Mouse (Mus musculus) CH12.LX (cell line): ENCODE data around the gene Pqlc3. TPM values are rescaled to one million over a fixed set of nuclear protein-coding genes. Genes with fewer than 3 reads are reported as not detected.

Source experiments
- DNase-seq: peaks from one replicate; pipeline ENCODE4 v3.0.0-alpha.2; 2013; ENCODE audit errors: extremely low read depth
- H3K27ac ChIP-seq: 2 replicates; pipeline ENCODE4 v1.5.1; 2012; ENCODE audit warnings: low read depth, mild to moderate bottlenecking, control low read depth, moderate library complexity; ENCODE audit not compliant: insufficient read depth
- H3K27me3 ChIP-seq: replicated peaks from 2 replicates; pipeline ENCODE3; 2012; ENCODE audit warnings: inconsistent platforms
- H3K36me3 ChIP-seq, 2 experiments: replicated peaks in 1 of 2; 2 replicates each; pipeline versions ENCODE3 to v1.6.1; 2012; ENCODE audit warnings: inconsistent platforms in 1 of 2, low read length in 1 of 2, mild to moderate bottlenecking in 1 of 2, mixed read lengths in 1 of 2, moderate library complexity in 1 of 2; ENCODE audit not compliant: control insufficient read depth in 1 of 2, insufficient read depth in 1 of 2
- H3K4me1 ChIP-seq, 2 experiments: 2 replicates each; pipeline ENCODE4 v1.6.1; 2012; ENCODE audit warnings: inconsistent platforms in 1 of 2, moderate library complexity in 1 of 2; ENCODE audit not compliant: insufficient read depth in 2 of 2, control insufficient read depth in 1 of 2
- H3K4me2 ChIP-seq: 2 replicates; pipeline ENCODE4 v1.6.1; 2012; ENCODE audit warnings: low read depth, mild to moderate bottlenecking, control low read depth; ENCODE audit not compliant: poor library complexity, insufficient read depth, severe bottlenecking
- H3K4me3 ChIP-seq, 3 experiments: fragments of 150-350 bp in 1 of 3; sonication (generic) in 1 of 3; replicated peaks in 1 of 3; 2 replicates each; pipeline versions ENCODE3 to v1.5.1; 2011 to 2012; ENCODE audit warnings: low read depth in 2 of 3, low read length in 2 of 3, mild to moderate bottlenecking in 2 of 3, moderate library complexity in 2 of 3, control low read depth in 1 of 3, improper control_type of control experiment in 1 of 3, inconsistent platforms in 1 of 3, mixed read lengths in 1 of 3; ENCODE audit not compliant: poor library complexity in 1 of 3
- H3K79me2 ChIP-seq: replicated peaks from 2 replicates; pipeline ENCODE4 v1.6.1; 2012; ENCODE audit warnings: mild to moderate bottlenecking, moderate library complexity; ENCODE audit not compliant: control insufficient read depth, poor library complexity, insufficient read depth, severe bottlenecking; ENCODE audit errors: extremely low read depth
- H3K9ac ChIP-seq: 2 replicates; pipeline ENCODE4 v1.6.1; 2012; ENCODE audit warnings: low read depth, mild to moderate bottlenecking, control low read depth, moderate library complexity; ENCODE audit not compliant: insufficient read depth
- H3K9me3 ChIP-seq: replicated peaks from 2 replicates; pipeline ENCODE3; 2012; ENCODE audit warnings: low read length, inconsistent platforms, mixed read lengths
- CTCF ChIP-seq, 2 experiments: IDR thresholded peaks in 1 of 2; conservative IDR thresholded peaks in 1 of 2; 2 replicates each; pipeline ENCODE4 v1.5.1; 2011 to 2012; ENCODE audit warnings: low read depth in 2 of 2, low read length in 2 of 2, improper control_type of control experiment in 1 of 2, inconsistent platforms in 1 of 2, mild to moderate bottlenecking in 1 of 2, moderate library complexity in 1 of 2
- ELF1 ChIP-seq: IDR thresholded peaks from 2 replicates; pipeline ENCODE4 v1.6.1; 2014; ENCODE audit warnings: low read depth, mild to moderate bottlenecking, inconsistent platforms, low read length, improper control_type of control experiment
- ETS1 ChIP-seq: conservative IDR thresholded peaks from 2 replicates; pipeline ENCODE4 v1.6.1; 2012; ENCODE audit warnings: low read depth, mild to moderate bottlenecking, inconsistent platforms, low read length, improper control_type of control experiment, moderate library complexity
- MAZ ChIP-seq: IDR thresholded peaks from 2 replicates; pipeline ENCODE4 v1.6.1; 2012; ENCODE audit warnings: low read depth, mild to moderate bottlenecking, inconsistent platforms, low read length, improper control_type of control experiment, moderate library complexity
- MEF2A ChIP-seq: IDR thresholded peaks from 2 replicates; pipeline ENCODE4 v1.6.1; 2014; ENCODE audit warnings: low read depth, mild to moderate bottlenecking, inconsistent platforms, low read length, improper control_type of control experiment, borderline replicate concordance
- POLR2A ChIP-seq: IDR thresholded peaks from 2 replicates; pipeline ENCODE4 v1.6.1; 2011; ENCODE audit warnings: low read depth, mild to moderate bottlenecking, improper control_type of control experiment, low read length
- POLR2AphosphoS2 ChIP-seq: IDR thresholded peaks from 2 replicates; pipeline ENCODE4 v1.6.1; 2011; ENCODE audit warnings: low read depth, low read length, improper control_type of control experiment
- RAD21 ChIP-seq: IDR thresholded peaks from 2 replicates; pipeline ENCODE4 v1.6.1; 2011; ENCODE audit warnings: low read depth, mild to moderate bottlenecking, low read length, improper control_type of control experiment, moderate library complexity
- SMC3 ChIP-seq: IDR thresholded peaks from 2 replicates; pipeline ENCODE4 v1.6.1; 2011; ENCODE audit warnings: low read depth, low read length, improper control_type of control experiment
- UBTF ChIP-seq: IDR thresholded peaks from 2 replicates; pipeline ENCODE4 v1.6.1; 2012; ENCODE audit warnings: low read depth, mild to moderate bottlenecking, inconsistent platforms, low read length, improper control_type of control experiment, moderate library complexity
- USF2 ChIP-seq: conservative IDR thresholded peaks from 2 replicates; pipeline ENCODE4 v1.6.1; 2011; ENCODE audit warnings: low read depth, low read length, improper control_type of control experiment
- ZC3H11A ChIP-seq: IDR thresholded peaks from 2 replicates; pipeline ENCODE4 v1.6.1; 2012; ENCODE audit warnings: low read depth, mild to moderate bottlenecking, inconsistent platforms, low read length, improper control_type of control experiment
- ZKSCAN1 ChIP-seq: IDR thresholded peaks from 2 replicates; pipeline ENCODE4 v1.6.1; 2012; ENCODE audit warnings: low read depth, inconsistent platforms, low read length, improper control_type of control experiment, borderline replicate concordance
- ZNF384 ChIP-seq: IDR thresholded peaks from 2 replicates; pipeline ENCODE4 v1.6.1; 2012; ENCODE audit warnings: low read depth, low read length, improper control_type of control experiment, inconsistent platforms
- dilution Hi-C: fragments of 300-500 bp; cut with MboI; formaldehyde crosslinking; loops from 2 replicates; pipeline ENCODE4 v1.14.3; 2020; ENCODE audit warnings: low sequenced_read_pairs; ENCODE audit not compliant: extremely low pct_unique_long_range_greater_than_20kb, extremely low pct_ligation_motif_present
- in situ Hi-C: fragments of 300-500 bp; cut with MboI; formaldehyde crosslinking; loops from 3 replicates; pipeline ENCODE4 v1.14.3; 2019; ENCODE audit warnings: low sequenced_read_pairs, low pct_ligation_motif_present, low pct_unique_long_range_greater_than_20kb, mixed read lengths
- polyA plus RNA-seq: library from polyadenylated mRNA; unstranded; fragments of >175 nt; gene quantifications from 2 replicates; pipeline ENCODE4 v1.2.1, GENCODE M21; 2012; ENCODE audit warnings: low read depth; ENCODE audit not compliant: insufficient read length
- total RNA-seq, 2 experiments: library from RNA; depleted of rRNA; stranded (reverse); fragments of 300-350 nt in 1 of 2; fragments of >200 nt in 1 of 2; gene quantifications; 2 replicates each; pipeline ENCODE4 v1.2.3; 2012 to 2014

The Pqlc3 gene
- total and polyA plus RNA-seq, 3 experiments = 6.4 to 31.1 (median 17.0) TPM

GRCm38 (mm10) chr12:17018468-17018867 is 18.3 kb upstream of the Pqlc3 start:
- no peaks in the 10 kb centered on the region for H3K36me3 ChIP-seq
- TF ChIP-seq CTCF (conservative IDR thresholded peaks at IDR 0.05 in 1 of 2, IDR thresholded peaks at IDR 0.05 in 1 of 2; ENCODE audit: low read depth in 2 of 2, low read length in 2 of 2) (peak; percentile 79 to 90), ETS1 (no peak), ZC3H11A (peak; percentile 66), RAD21 (peak; percentile 81), ZNF384 (peak; percentile 95), MAZ (no peak), UBTF (no peak), SMC3 (peak; percentile 89)
- TF ChIP-seq, all 38 proteins: peak for 5
- no peak overlapping the region for H3K9ac ChIP-seq
- dilution Hi-C loops (no loop called here), in situ Hi-C loops (no loop called here)
- H3K27me3 ChIP-seq = no peaks in the 10 kb centered on the region
- no peak overlapping the region for H3K4me2 ChIP-seq
- H3K79me2 ChIP-seq = no peaks in the 10 kb centered on the region; the same call in 1 of the 2 replicates
- peak; percentile 68 for DNase-seq
- H3K9me3 ChIP-seq = peaks cover 6% of the 10 kb centered on the region
- H3K4me1 ChIP-seq = peaks cover 3 to 13% of the 10 kb centered on the region in 2 experiments
- H3K27ac ChIP-seq = no peak overlapping the region
- no peak overlapping the region for H3K4me3 ChIP-seq

- TF ChIP-seq POLR2A (no peak), ZKSCAN1 (no peak), USF2 (no peak), POLR2AphosphoS2 (no peak), ELF1 (no peak), MEF2A (no peak), ZNF384 (no peak)
Observed at GRCm38 (mm10) chr12:17015711-17016110, 15.5 kb upstream of the Pqlc3 start.

More at GRCm38 (mm10) chr12:17015711-17016110, 15.5 kb upstream of the Pqlc3 start:
- Histone ChIP-seq H3K27me3 (no peaks in the 10 kb centered on the region), H3K36me3 (no peaks in the 10 kb centered on the region), H3K79me2 (no peaks in the 10 kb centered on the region; the same call in 1 of the 2 replicates), H3K9me3 (peaks cover 6% of the 10 kb centered on the region), H3K4me1 (peaks cover 3 to 6% of the 10 kb centered on the region in 2 experiments; a peak in 3 of 4 replicates), H3K9ac (no peak overlapping the region), H3K27ac (no peak overlapping the region), H3K4me3 (no peak overlapping the region), H3K4me2 (no peak overlapping the region)
- in situ Hi-C loops (no loop called here), dilution Hi-C loops (no loop called here)
- no peak for DNase-seq
